Mouse (Mus musculus): ENCODE results near the gene Suclg2. TPM values are rescaled to one million over a fixed set of nuclear protein-coding genes. Genes with fewer than 3 reads are reported as not detected.

The Suclg2 gene
- polyA plus RNA-seq, 1 experiment from 2014 or later: 14.7 TPM

DNA sequence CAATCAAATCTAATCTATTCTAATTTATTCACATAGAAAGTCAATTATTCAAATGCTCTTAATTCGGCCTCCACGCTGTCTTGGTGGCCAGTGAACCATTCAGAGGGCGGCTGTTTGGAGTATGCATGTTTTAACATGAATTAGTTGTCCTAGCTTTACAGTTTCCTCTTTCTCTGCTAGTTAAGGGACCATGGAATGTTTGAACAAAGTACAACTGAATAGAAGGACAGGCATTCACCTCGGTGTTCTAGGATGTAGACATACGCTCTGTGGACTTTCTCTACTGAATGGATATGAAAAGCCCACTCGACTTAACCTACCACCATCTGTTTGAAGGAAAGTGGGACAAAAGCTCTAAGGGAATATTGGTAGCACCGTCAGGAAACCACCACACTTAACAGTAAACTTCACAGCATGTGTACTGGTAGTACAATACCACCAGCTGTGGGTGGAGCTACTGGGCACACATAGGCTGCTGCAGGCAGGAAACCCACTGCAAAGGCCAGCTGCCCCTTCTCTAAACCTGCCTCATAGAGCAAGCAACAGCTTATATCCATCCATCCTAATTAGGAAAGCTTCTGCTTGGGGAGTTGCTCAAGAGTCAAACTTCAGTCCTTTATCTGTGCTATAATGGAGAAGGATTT, 172.3 kb downstream of the Suclg2 start:
- Histone ChIP-seq H3K4me3 (replicated peaks) (no peak overlapping the region), H3K4me1 (no peaks in the 10 kb centered on the region), H3K9me3 (replicated peaks) (no peaks in the 10 kb centered on the region), H3K27me3 (replicated peaks) (0 out of 2 replicates have a peak, but pooled peaks cover 2% of the 10 kb centered on the region), H3K4me2 (no peak overlapping the region), H3K36me3 (no peaks in the 10 kb centered on the region), H3K27ac (replicated peaks) (no peak overlapping the region), H3K9ac (replicated peaks) (no peak overlapping the region)
- 29% methylated on average over 7 of the region's 7 CpGs for WGBS
- ATAC-seq (ENCODE audit: low FRiP score): no peak

DNA sequence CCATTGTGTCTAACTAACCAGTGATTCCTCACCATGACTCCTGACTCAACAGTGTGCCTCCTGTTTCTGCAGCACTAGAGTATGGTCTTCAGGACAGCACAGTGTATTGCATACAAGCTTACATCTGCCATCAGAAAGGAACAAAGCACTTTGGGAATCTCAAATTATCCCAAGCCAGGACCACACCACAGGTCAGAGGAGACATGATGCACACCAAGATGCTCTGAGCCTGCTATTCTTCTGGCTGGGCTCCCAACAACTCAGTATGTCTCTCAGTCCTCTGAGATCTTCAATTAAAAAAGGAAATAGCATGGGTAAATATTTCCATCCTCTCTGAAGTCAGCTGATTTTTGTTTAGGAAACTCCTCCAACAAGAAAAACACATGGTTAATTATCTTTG, 172.9 kb downstream of the Suclg2 start:
- H3K9me3 ChIP-seq (replicated peaks): no peaks in the 10 kb centered on the region
- H3K36me3 ChIP-seq: no peaks in the 10 kb centered on the region
- no peak overlapping the region for H3K9ac ChIP-seq (replicated peaks)
- no peak overlapping the region for H3K27ac ChIP-seq (replicated peaks)
- no peak overlapping the region for H3K4me2 ChIP-seq
- H3K4me1 ChIP-seq: no peaks in the 10 kb centered on the region
- H3K4me3 ChIP-seq (replicated peaks): no peak overlapping the region
- ATAC-seq (ENCODE audit: low FRiP score): no peak
- 0 out of 2 replicates have a peak, but pooled peaks cover 2% of the 10 kb centered on the region for H3K27me3 ChIP-seq (replicated peaks)

DNA sequence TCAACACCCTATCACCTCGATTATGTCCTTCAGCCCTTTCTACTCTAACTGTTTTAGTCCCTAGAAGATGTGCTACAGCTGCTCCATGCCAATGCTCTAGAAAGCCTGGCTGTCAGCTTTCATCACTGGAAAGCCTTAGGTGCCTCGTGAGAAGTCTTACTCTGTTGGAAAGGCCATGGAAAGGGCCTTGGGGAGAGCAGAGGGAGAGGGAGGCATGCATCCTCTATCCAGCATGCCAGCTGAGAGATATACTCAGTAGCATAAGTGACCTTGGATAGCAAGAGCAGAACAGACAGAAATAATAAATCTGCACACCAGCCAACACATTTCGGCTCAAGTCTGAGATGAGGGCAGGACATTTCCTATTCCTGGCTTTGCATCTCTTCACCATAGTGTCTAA, 173.3 kb downstream of the Suclg2 start:
- 83% methylated on average over 3 of the region's 3 CpGs for WGBS
- no peaks in the 10 kb centered on the region for H3K36me3 ChIP-seq
- H3K4me2 ChIP-seq: no peak overlapping the region
- no peaks in the 10 kb centered on the region for H3K4me1 ChIP-seq
- H3K4me3 ChIP-seq (replicated peaks): no peak overlapping the region
- no peaks in the 10 kb centered on the region for H3K9me3 ChIP-seq (replicated peaks)
- 0 out of 2 replicates have a peak, but pooled peaks cover 2% of the 10 kb centered on the region for H3K27me3 ChIP-seq (replicated peaks)
- H3K27ac ChIP-seq (replicated peaks): no peak overlapping the region
- ATAC-seq (ENCODE audit: low FRiP score): no peak
- no peak overlapping the region for H3K9ac ChIP-seq (replicated peaks)

DNA sequence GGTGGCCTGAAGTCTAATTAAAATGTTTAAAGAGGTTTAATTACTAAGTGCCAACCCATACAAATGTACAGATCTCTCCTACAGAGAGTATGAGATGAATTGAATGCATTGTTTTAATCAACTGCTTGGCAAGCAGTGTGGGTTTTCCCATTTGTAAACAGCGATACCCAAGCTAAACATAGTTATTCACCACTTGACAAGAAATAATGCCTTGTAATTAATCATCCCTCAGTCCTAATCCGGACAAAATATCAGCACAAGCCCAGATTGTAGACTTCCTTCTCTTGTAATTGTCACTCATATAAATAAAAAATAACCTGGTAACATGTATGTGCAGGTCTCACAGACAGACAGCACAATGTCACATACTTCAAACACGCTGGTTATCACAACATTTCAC, 183.4 kb downstream of the Suclg2 start:
- Histone ChIP-seq H3K4me1 (no peaks in the 10 kb centered on the region), H3K9ac (replicated peaks) (no peak overlapping the region), H3K9me3 (replicated peaks) (no peaks in the 10 kb centered on the region), H3K4me2 (no peak overlapping the region), H3K27ac (replicated peaks) (no peak overlapping the region), H3K27me3 (replicated peaks) (no peaks in the 10 kb centered on the region), H3K4me3 (replicated peaks) (no peak overlapping the region), H3K36me3 (no peaks in the 10 kb centered on the region)
- 63% methylated on average over 3 of the region's 3 CpGs for WGBS
- ATAC-seq (ENCODE audit: low FRiP score): no peak

GRCm38 (mm10) chr6:95519846-95520245, 198.8 kb downstream of the Suclg2 start:
- H3K9me3 ChIP-seq (replicated peaks): no peaks in the 10 kb centered on the region

GRCm38 (mm10) chr6:95518406-95518805, 200.2 kb downstream of the Suclg2 start:
- no peak for ATAC-seq (ENCODE audit: low FRiP score)
- WGBS: 83% methylated on average over 2 of the region's 2 CpGs

More at GRCm38 (mm10) chr6:95519846-95520245, 198.8 kb downstream of the Suclg2 start:
- Histone ChIP-seq H3K27ac (replicated peaks) (no peak overlapping the region), H3K4me3 (replicated peaks) (no peak overlapping the region), H3K4me2 (no peak overlapping the region), H3K4me1 (no peaks in the 10 kb centered on the region), H3K36me3 (no peaks in the 10 kb centered on the region), H3K27me3 (replicated peaks) (no peaks in the 10 kb centered on the region), H3K9ac (replicated peaks) (no peak overlapping the region)
- 39% methylated on average over 2 of the region's 2 CpGs for WGBS
- no peak for ATAC-seq (ENCODE audit: low FRiP score)

DNA sequence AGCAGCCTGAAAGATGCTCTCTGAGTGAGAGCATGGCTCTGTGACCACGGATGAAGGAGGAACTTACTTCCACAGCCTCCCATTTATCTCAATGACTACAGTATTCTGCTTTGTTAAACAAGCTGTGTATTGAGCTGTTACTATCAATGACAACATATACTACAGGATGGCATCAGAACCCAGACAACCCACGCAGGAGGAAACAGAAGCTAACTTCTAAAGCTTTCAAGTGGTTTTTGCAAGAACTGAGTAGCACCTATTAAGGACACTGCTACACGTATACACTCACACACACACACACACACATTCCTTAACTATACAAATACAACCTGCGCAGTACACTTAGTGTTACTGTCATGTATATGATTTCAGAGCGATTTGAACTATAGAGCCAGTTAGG, 202.9 kb downstream of the Suclg2 start:
- 75% methylated on average over 5 of the region's 5 CpGs for WGBS
- no peak for ATAC-seq (ENCODE audit: low FRiP score)
- H3K36me3 ChIP-seq: no peaks in the 10 kb centered on the region
- no peak overlapping the region for H3K9ac ChIP-seq (replicated peaks)
- H3K27ac ChIP-seq (replicated peaks): no peak overlapping the region
- H3K9me3 ChIP-seq (replicated peaks): no peaks in the 10 kb centered on the region
- no peak overlapping the region for H3K4me3 ChIP-seq (replicated peaks)
- H3K27me3 ChIP-seq (replicated peaks): no peaks in the 10 kb centered on the region
- no peaks in the 10 kb centered on the region for H3K4me1 ChIP-seq
- no peak overlapping the region for H3K4me2 ChIP-seq

More at GRCm38 (mm10) chr6:95518406-95518805, 200.2 kb downstream of the Suclg2 start:
- H3K27me3 ChIP-seq (replicated peaks): no peaks in the 10 kb centered on the region
- H3K9ac ChIP-seq (replicated peaks): no peak overlapping the region
- no peak overlapping the region for H3K27ac ChIP-seq (replicated peaks)
- no peak overlapping the region for H3K4me3 ChIP-seq (replicated peaks)
- H3K4me2 ChIP-seq: no peak overlapping the region
- H3K36me3 ChIP-seq: no peaks in the 10 kb centered on the region
- no peaks in the 10 kb centered on the region for H3K9me3 ChIP-seq (replicated peaks)
- H3K4me1 ChIP-seq: no peaks in the 10 kb centered on the region

- Histone ChIP-seq H3K9me3 (replicated peaks) (no peaks in the 10 kb centered on the region), H3K4me1 (no peaks in the 10 kb centered on the region), H3K4me2 (no peak overlapping the region), H3K27me3 (replicated peaks) (no peaks in the 10 kb centered on the region), H3K4me3 (replicated peaks) (no peak overlapping the region), H3K36me3 (no peaks in the 10 kb centered on the region), H3K9ac (replicated peaks) (no peak overlapping the region), H3K27ac (replicated peaks) (no peak overlapping the region)
- ATAC-seq (ENCODE audit: low FRiP score): no peak
- 90% methylated on average over 10 of the region's 10 CpGs for WGBS
These were observed 203.9 kb downstream of the Suclg2 start for GRCm38 (mm10) chr6:95514726-95515125.

DNA sequence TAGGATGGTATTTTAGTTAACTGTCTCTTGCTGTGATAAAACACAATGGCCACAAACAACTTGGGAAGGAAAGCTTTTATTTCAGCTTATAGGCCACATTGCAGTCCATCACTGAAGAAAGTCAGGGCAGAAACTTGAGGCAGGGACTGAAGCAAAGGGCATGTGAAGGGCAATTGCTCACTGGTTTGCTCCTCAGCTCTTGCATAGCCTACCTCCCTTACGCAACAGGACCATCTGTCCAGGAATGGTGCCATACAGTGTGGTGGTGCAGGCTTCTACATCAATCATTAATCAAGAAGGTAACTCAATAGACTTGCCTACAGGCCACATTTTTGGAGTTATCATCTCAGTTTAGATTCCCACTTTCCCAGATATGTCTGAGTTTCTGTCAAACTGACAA, 206.9 kb downstream of the Suclg2 start:
- 97% methylated on average over 1 of the region's 1 CpGs for WGBS
- Histone ChIP-seq H3K4me2 (no peak overlapping the region), H3K9ac (replicated peaks) (no peak overlapping the region), H3K27ac (replicated peaks) (no peak overlapping the region), H3K27me3 (replicated peaks) (no peaks in the 10 kb centered on the region), H3K4me1 (no peaks in the 10 kb centered on the region), H3K9me3 (replicated peaks) (0 out of 2 replicates have a peak, but pooled peaks cover 1% of the 10 kb centered on the region), H3K4me3 (replicated peaks) (no peak overlapping the region), H3K36me3 (no peaks in the 10 kb centered on the region)
- no peak for ATAC-seq (ENCODE audit: low FRiP score)

DNA sequence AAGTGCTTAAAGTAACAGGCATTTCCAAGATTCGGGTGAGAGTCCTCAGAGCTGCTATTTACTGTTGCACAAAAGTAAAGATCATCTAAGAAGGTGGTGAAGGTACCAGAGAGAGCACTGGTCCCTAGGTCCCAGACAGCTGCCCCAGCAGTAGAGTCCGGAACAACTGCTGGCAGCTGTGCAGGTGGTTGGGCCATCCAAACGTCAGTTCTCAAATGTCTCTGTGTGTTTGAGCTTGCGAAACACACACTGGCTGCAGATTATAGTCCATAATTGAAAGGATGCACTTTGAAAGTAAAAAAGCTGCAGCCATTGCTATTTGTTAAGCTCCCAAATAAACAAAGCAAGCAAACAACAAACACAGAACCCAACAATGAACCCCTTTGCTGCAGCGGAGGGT, 217.8 kb downstream of the Suclg2 start:
- peaks cover 27% of the 10 kb centered on the region for H3K4me1 ChIP-seq
- no peaks in the 10 kb centered on the region for H3K9me3 ChIP-seq (replicated peaks)
- 74% methylated on average over 5 of the region's 5 CpGs for WGBS
- H3K9ac ChIP-seq (replicated peaks): no peak overlapping the region
- no peaks in the 10 kb centered on the region for H3K36me3 ChIP-seq
- no peak overlapping the region for H3K4me3 ChIP-seq (replicated peaks)
- H3K4me2 ChIP-seq: no peak overlapping the region
- no peak overlapping the region for H3K27ac ChIP-seq (replicated peaks)
- H3K27me3 ChIP-seq (replicated peaks): no peaks in the 10 kb centered on the region; the same call in 1 of the 2 replicates
- ATAC-seq (ENCODE audit: low FRiP score): no peak

- ATAC-seq (ENCODE audit: low FRiP score): no peak
- Histone ChIP-seq H3K4me3 (replicated peaks) (no peak overlapping the region), H3K9me3 (replicated peaks) (no peaks in the 10 kb centered on the region), H3K27ac (replicated peaks) (peak overlapping the region; percentile 18; the same call in 1 of the 2 replicates), H3K27me3 (replicated peaks) (no peaks in the 10 kb centered on the region; the same call in 1 of the 2 replicates), H3K4me2 (no peak overlapping the region), H3K4me1 (peaks cover 27% of the 10 kb centered on the region), H3K36me3 (no peaks in the 10 kb centered on the region), H3K9ac (replicated peaks) (no peak overlapping the region)
- 51% methylated on average over 5 of the region's 5 CpGs for WGBS
These were observed 219.0 kb downstream of the Suclg2 start for GRCm38 (mm10) chr6:95499639-95500038.

DNA sequence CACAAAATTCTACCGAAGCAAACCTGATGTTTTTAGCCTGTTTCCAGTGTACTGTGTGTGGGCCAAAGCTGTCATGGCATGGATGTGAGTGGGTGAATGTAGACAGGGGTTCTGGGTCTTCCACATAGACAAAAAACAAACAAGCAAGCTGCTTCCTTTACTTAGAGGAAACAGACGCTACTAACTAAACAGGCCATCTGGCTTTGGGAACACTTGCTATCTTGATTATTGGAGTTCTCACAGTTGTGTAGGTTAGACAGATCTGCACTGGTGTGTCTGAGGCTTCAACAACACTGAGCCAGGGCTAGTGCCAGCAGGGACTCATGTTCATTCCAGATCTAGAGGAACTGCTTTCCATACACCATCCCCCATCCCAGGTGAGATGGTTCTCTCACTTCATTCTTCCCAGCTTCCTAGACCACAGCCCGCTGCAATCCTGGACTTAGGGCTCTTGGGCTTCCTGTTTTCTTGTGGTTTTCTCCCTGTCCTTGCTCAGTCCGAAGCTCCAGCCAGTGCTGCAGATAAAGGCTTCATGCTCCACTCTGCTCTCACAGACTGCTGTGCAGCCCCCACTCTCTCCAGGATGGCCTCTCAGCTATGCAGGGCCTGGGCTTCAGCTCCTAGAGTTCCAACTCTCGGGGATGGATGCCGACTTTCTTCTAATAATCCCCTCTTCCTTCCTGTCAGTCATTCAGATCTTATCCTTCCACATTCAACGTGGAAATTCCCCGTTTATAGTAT, 226.2 kb downstream of the Suclg2 start:
- no peaks in the 10 kb centered on the region for H3K9me3 ChIP-seq (replicated peaks)
- H3K4me1 ChIP-seq: no peaks in the 10 kb centered on the region
- no peak overlapping the region for H3K9ac ChIP-seq (replicated peaks)
- H3K27ac ChIP-seq (replicated peaks): no peak overlapping the region
- 83% methylated on average over 8 of the region's 8 CpGs for WGBS
- H3K36me3 ChIP-seq: no peaks in the 10 kb centered on the region
- ATAC-seq (ENCODE audit: low FRiP score): no peak
- peaks cover 4% of the 10 kb centered on the region; the same call in 1 of the 2 replicates for H3K27me3 ChIP-seq (replicated peaks)
- no peak overlapping the region for H3K4me3 ChIP-seq (replicated peaks)
- H3K4me2 ChIP-seq: no peak overlapping the region

All from neural tube, embryonic 15.5 days (tissue).